Mouse (Mus musculus): ENCODE measurements around the gene Alox12e.

Gene Alox12e

GRCm38 (mm10) chr11:70297836-70298454, 24.5 kb downstream of the Alox12e start:
- Histone ChIP-seq H3K9me3 (ENCODE audit: low read length) (0 out of 2 replicates have a peak, but pooled peaks cover 3% of the 10 kb centered on the region), H3K4me3 (replicated peaks; ENCODE audit: low read length) (no peak overlapping the region), H3K36me3 (ENCODE audit: insufficient read depth, low read length) (no peaks in the 10 kb centered on the region), H3K4me1 (replicated peaks; ENCODE audit: low read depth, low read length) (0 out of 2 replicates have a peak, but pooled peaks cover 5% of the 10 kb centered on the region), H3K27me3 (ENCODE audit: insufficient read depth, low read length) (peaks cover 7% of the 10 kb centered on the region)
- TF ChIP-seq NANOG (IDR thresholded peaks at IDR 0.05; ENCODE audit: borderline replicate concordance, low read length) (no peak), POU5F1 (IDR thresholded peaks at IDR 0.05; ENCODE audit: borderline replicate concordance, low read length) (no peak), CTCF (conservative IDR thresholded peaks at IDR 0.05; ENCODE audit: low read length) (no peak)

- no peaks in the 10 kb centered on the region for H3K36me3 ChIP-seq (ENCODE audit: insufficient read depth, low read length)
- TF ChIP-seq NANOG (IDR thresholded peaks at IDR 0.05; ENCODE audit: borderline replicate concordance, low read length) (no peak), CTCF (conservative IDR thresholded peaks at IDR 0.05; ENCODE audit: low read length) (no peak), POU5F1 (IDR thresholded peaks at IDR 0.05; ENCODE audit: borderline replicate concordance, low read length) (no peak)
- H3K4me3 ChIP-seq (replicated peaks; ENCODE audit: low read length), result no peak overlapping the region
- H3K4me1 ChIP-seq (replicated peaks; ENCODE audit: low read depth, low read length), result 0 out of 2 replicates have a peak, but pooled peaks cover 5% of the 10 kb centered on the region
- H3K27me3 ChIP-seq (ENCODE audit: insufficient read depth, low read length), result peaks cover 4% of the 10 kb centered on the region
- 0 out of 2 replicates have a peak, but pooled peaks cover 3% of the 10 kb centered on the region for H3K9me3 ChIP-seq (ENCODE audit: low read length)
These were observed 25.0 kb downstream of the Alox12e start for GRCm38 (mm10) chr11:70297405-70297804.

- Histone ChIP-seq H3K4me1 (replicated peaks; ENCODE audit: low read depth, low read length) (peaks cover 26% of the 10 kb centered on the region), H3K36me3 (ENCODE audit: insufficient read depth, low read length) (no peaks in the 10 kb centered on the region), H3K9me3 (ENCODE audit: low read length) (no peaks in the 10 kb centered on the region), H3K27me3 (ENCODE audit: insufficient read depth, low read length) (no peaks in the 10 kb centered on the region), H3K4me3 (replicated peaks; ENCODE audit: low read length) (no peak overlapping the region)
- TF ChIP-seq POU5F1 (IDR thresholded peaks at IDR 0.05; ENCODE audit: borderline replicate concordance, low read length), result no peak
- TF ChIP-seq NANOG (IDR thresholded peaks at IDR 0.05; ENCODE audit: borderline replicate concordance, low read length), result no peak
- no peak for TF ChIP-seq CTCF (conservative IDR thresholded peaks at IDR 0.05; ENCODE audit: low read length)
These were observed 28.5 kb downstream of the Alox12e start for GRCm38 (mm10) chr11:70293881-70294280.

- no peak for TF ChIP-seq NANOG (IDR thresholded peaks at IDR 0.05; ENCODE audit: borderline replicate concordance, low read length)
- TF ChIP-seq POU5F1 (IDR thresholded peaks at IDR 0.05; ENCODE audit: borderline replicate concordance, low read length), result no peak
- no peak for TF ChIP-seq CTCF (conservative IDR thresholded peaks at IDR 0.05; ENCODE audit: low read length)
- Histone ChIP-seq H3K4me1 (replicated peaks; ENCODE audit: low read depth, low read length) (peaks cover 21% of the 10 kb centered on the region), H3K4me3 (replicated peaks; ENCODE audit: low read length) (no peak overlapping the region), H3K36me3 (ENCODE audit: insufficient read depth, low read length) (no peaks in the 10 kb centered on the region), H3K9me3 (ENCODE audit: low read length) (no peaks in the 10 kb centered on the region), H3K27me3 (ENCODE audit: insufficient read depth, low read length) (no peaks in the 10 kb centered on the region)
These were observed 31.2 kb downstream of the Alox12e start for GRCm38 (mm10) chr11:70291235-70291634.

- Histone ChIP-seq H3K9me3 (ENCODE audit: low read length) (no peaks in the 10 kb centered on the region), H3K27me3 (ENCODE audit: insufficient read depth, low read length) (no peaks in the 10 kb centered on the region), H3K36me3 (ENCODE audit: insufficient read depth, low read length) (no peaks in the 10 kb centered on the region), H3K4me3 (replicated peaks; ENCODE audit: low read length) (no peak overlapping the region), H3K4me1 (replicated peaks; ENCODE audit: low read depth, low read length) (peaks cover 22% of the 10 kb centered on the region)
- no peak for TF ChIP-seq CTCF (conservative IDR thresholded peaks at IDR 0.05; ENCODE audit: low read length)
- no peak for TF ChIP-seq POU5F1 (IDR thresholded peaks at IDR 0.05; ENCODE audit: borderline replicate concordance, low read length)
- TF ChIP-seq NANOG (IDR thresholded peaks at IDR 0.05; ENCODE audit: borderline replicate concordance, low read length), result no peak
These were observed 33.2 kb downstream of the Alox12e start for GRCm38 (mm10) chr11:70289236-70289635.

GRCm38 (mm10) chr11:70288102-70288501, 34.3 kb downstream of the Alox12e start:
- H3K9me3 ChIP-seq (ENCODE audit: low read length), result no peaks in the 10 kb centered on the region
- H3K36me3 ChIP-seq (ENCODE audit: insufficient read depth, low read length), result no peaks in the 10 kb centered on the region
- peaks cover 25% of the 10 kb centered on the region for H3K4me1 ChIP-seq (replicated peaks; ENCODE audit: low read depth, low read length)
- TF ChIP-seq POU5F1 (IDR thresholded peaks at IDR 0.05; ENCODE audit: borderline replicate concordance, low read length), result no peak
- no peak for TF ChIP-seq CTCF (conservative IDR thresholded peaks at IDR 0.05; ENCODE audit: low read length)
- TF ChIP-seq NANOG (IDR thresholded peaks at IDR 0.05; ENCODE audit: borderline replicate concordance, low read length), result no peak
- no peak overlapping the region for H3K4me3 ChIP-seq (replicated peaks; ENCODE audit: low read length)
- H3K27me3 ChIP-seq (ENCODE audit: insufficient read depth, low read length), result no peaks in the 10 kb centered on the region

GRCm38 (mm10) chr11:70285686-70286085, 36.7 kb downstream of the Alox12e start:
- no peak overlapping the region for H3K4me3 ChIP-seq (replicated peaks; ENCODE audit: low read length)
- H3K36me3 ChIP-seq (ENCODE audit: insufficient read depth, low read length), result no peaks in the 10 kb centered on the region
- H3K9me3 ChIP-seq (ENCODE audit: low read length), result no peaks in the 10 kb centered on the region
- TF ChIP-seq CTCF (conservative IDR thresholded peaks at IDR 0.05; ENCODE audit: low read length) (no peak), NANOG (IDR thresholded peaks at IDR 0.05; ENCODE audit: borderline replicate concordance, low read length) (no peak), POU5F1 (IDR thresholded peaks at IDR 0.05; ENCODE audit: borderline replicate concordance, low read length) (no peak)
- H3K4me1 ChIP-seq (replicated peaks; ENCODE audit: low read depth, low read length), result peaks cover 17% of the 10 kb centered on the region
- H3K27me3 ChIP-seq (ENCODE audit: insufficient read depth, low read length), result no peaks in the 10 kb centered on the region

- no peak for TF ChIP-seq CTCF (conservative IDR thresholded peaks at IDR 0.05; ENCODE audit: low read length)
- no peak for TF ChIP-seq POU5F1 (IDR thresholded peaks at IDR 0.05; ENCODE audit: borderline replicate concordance, low read length)
- no peak for TF ChIP-seq NANOG (IDR thresholded peaks at IDR 0.05; ENCODE audit: borderline replicate concordance, low read length)
- no peak overlapping the region for H3K4me3 ChIP-seq (replicated peaks; ENCODE audit: low read length)
- peaks cover 10% of the 10 kb centered on the region for H3K4me1 ChIP-seq (replicated peaks; ENCODE audit: low read depth, low read length)
- H3K27me3 ChIP-seq (ENCODE audit: insufficient read depth, low read length), result no peaks in the 10 kb centered on the region
- no peaks in the 10 kb centered on the region for H3K36me3 ChIP-seq (ENCODE audit: insufficient read depth, low read length)
- H3K9me3 ChIP-seq (ENCODE audit: low read length), result no peaks in the 10 kb centered on the region
These were observed 37.7 kb downstream of the Alox12e start for GRCm38 (mm10) chr11:70284757-70285156.

GRCm38 (mm10) chr11:70283666-70284065, 38.8 kb downstream of the Alox12e start:
- no peak for TF ChIP-seq CTCF (conservative IDR thresholded peaks at IDR 0.05; ENCODE audit: low read length)
- no peak for TF ChIP-seq POU5F1 (IDR thresholded peaks at IDR 0.05; ENCODE audit: borderline replicate concordance, low read length)
- no peak for TF ChIP-seq NANOG (IDR thresholded peaks at IDR 0.05; ENCODE audit: borderline replicate concordance, low read length)

More at GRCm38 (mm10) chr11:70283666-70284065, 38.8 kb downstream of the Alox12e start:
- Histone ChIP-seq H3K9me3 (ENCODE audit: low read length) (no peaks in the 10 kb centered on the region), H3K4me1 (replicated peaks; ENCODE audit: low read depth, low read length) (0 out of 2 replicates have a peak, but pooled peaks cover 4% of the 10 kb centered on the region), H3K27me3 (ENCODE audit: insufficient read depth, low read length) (no peaks in the 10 kb centered on the region), H3K4me3 (replicated peaks; ENCODE audit: low read length) (no peak overlapping the region), H3K36me3 (ENCODE audit: insufficient read depth, low read length) (no peaks in the 10 kb centered on the region)

Measured in E14TG2a.4 (cell line).